Mouse (Mus musculus) testis, adult 2 months (tissue): ENCODE data around the gene 2010109A12Rik.

Source experiments
- CTCF ChIP-seq: fragments of 200-500 bp; IDR thresholded peaks from 2 replicates; pipeline ENCODE4 v1.5.1; 2012; ENCODE audit warnings: low read depth, mild to moderate bottlenecking, inconsistent platforms, low read length, moderate library complexity; ENCODE audit not compliant: control insufficient read depth, insufficient read depth, insufficient replicate concordance
- POLR2A ChIP-seq: fragments of 200-500 bp; IDR thresholded peaks from 2 replicates; pipeline ENCODE4 v1.6.1; 2012; ENCODE audit warnings: low read depth, mild to moderate bottlenecking, inconsistent platforms, low read length, moderate library complexity; ENCODE audit not compliant: control insufficient read depth

DNA sequence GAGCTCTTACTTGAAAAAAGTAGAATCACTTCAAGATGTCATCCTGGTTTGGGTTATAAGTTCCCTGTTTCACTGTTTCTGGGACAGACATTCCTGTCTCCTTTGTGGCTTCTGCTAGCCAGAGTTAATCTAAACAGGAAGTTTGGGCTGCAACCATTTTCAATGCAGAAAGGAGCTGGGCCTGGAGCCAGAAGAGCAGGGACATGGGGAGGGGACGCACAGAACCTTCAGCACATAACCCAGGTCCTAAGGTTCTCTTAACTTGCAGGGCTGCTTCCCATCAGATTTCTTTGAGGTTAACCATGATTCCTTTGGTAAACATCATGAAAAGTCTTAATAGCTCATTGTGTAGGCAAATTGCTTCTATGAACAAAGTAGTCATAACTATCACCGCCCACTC lies 56.4 kb downstream of the 2010109A12Rik start:
- TF ChIP-seq POLR2A (no peak), CTCF (no peak)
